In genomic region chr4:126839873-126840272, GRCm38 (mm10) we compare ENCODE assay signal across 8 mouse cellular contexts.
DNase-seq lines count a peak whose midpoint lies in the region; ATAC-seq and TF ChIP-seq lines count a peak whose summit lies in the region.

No protein-coding gene starts in this region.

- H3K4me2 ChIP-seq in lung, postnatal 0 days (replicated peaks; ENCODE audit: low read depth, low read length): no peak overlapping the region

- no peaks in the 10 kb centered on the region for H3K9me3 ChIP-seq in ES-E14 (ENCODE audit: control insufficient read depth, insufficient read depth, low read depth, low read length)
- no peaks in the 10 kb centered on the region for H3K9me3 ChIP-seq in lung, postnatal 0 days (ENCODE audit: low read length)

- peak; percentile 93 for TF ChIP-seq CTCF in lung, postnatal 0 days (IDR thresholded peaks at IDR 0.05)

- intact Hi-C loops in heart, postnatal 25 days (cut with DNase I): loop anchor here (2.0 kb wide), 3 partner anchors 93 to 285 kb away; no protein-coding TSS in a partner anchor

- in situ Hi-C loops in ES-E14 (cut with MboI; ENCODE audit: low sequenced_read_pairs in 2 of 2, unreplicated experiment in 2 of 2): no loop called here

- peak; percentile 73 for DNase-seq in ES-E14 (ENCODE audit: low read depth, low spot score)
- peak; percentile 90 for DNase-seq in brain, adult 2 months (ENCODE audit: low read depth, low spot score)
- peak; percentile 49 for DNase-seq in heart, postnatal 25 days (ENCODE audit: low spot score)
- DNase-seq in layer of hippocampus, adult 9-10 months (ENCODE audit: low spot score): peak; percentile 94
- DNase-seq in lung, postnatal 0 days (ENCODE audit: low spot score): peak; percentile 78
- peak; percentile 59 for DNase-seq in retina, adult 2 months (ENCODE audit: low read depth, low spot score)
- peak; percentile 29 to 77 for DNase-seq in thymus, postnatal 10 days (ENCODE audit: low spot score in 2 of 2)

- ATAC-seq in erythroblast, adult 5-6 weeks (replicated peaks; ENCODE audit: low FRiP score, poor library complexity, severe bottlenecking): peak; percentile 86
- ATAC-seq in lung, postnatal 0 days: peak; percentile 35; the same call in 1 of the 2 replicates

- no peak overlapping the region for H3K4me3 ChIP-seq in ES-E14 (ENCODE audit: insufficient read depth in 1 of 2, low read depth in 1 of 2, low read length in 2 of 2, poor library complexity in 1 of 2, severe bottlenecking in 1 of 2)
- no peak overlapping the region for H3K4me3 ChIP-seq in lung, postnatal 0 days (ENCODE audit: low read depth, low read length)

- no peak overlapping the region for H3K27ac ChIP-seq in ES-E14 (ENCODE audit: insufficient read depth, low read depth, low read length, poor library complexity, severe bottlenecking)
- H3K27ac ChIP-seq in lung, postnatal 0 days (ENCODE audit: low read length): no peak overlapping the region

- H3K27me3 ChIP-seq in lung, postnatal 0 days (replicated peaks; ENCODE audit: insufficient read depth, low read length): no peaks in the 10 kb centered on the region

- no peaks in the 10 kb centered on the region for H3K36me3 ChIP-seq in ES-E14 (ENCODE audit: control insufficient read depth, insufficient read depth, low read length, poor library complexity, severe bottlenecking)
- H3K36me3 ChIP-seq in lung, postnatal 0 days (ENCODE audit: insufficient read depth, low read length): peaks cover 18% of the 10 kb centered on the region

- 19% methylated on average over 7 of the region's 7 CpGs for WGBS in lung, postnatal 0 days

- no peak for TF ChIP-seq EP300 in lung, postnatal 0 days (IDR thresholded peaks at IDR 0.05)

- peaks cover 2 to 20% of the 10 kb centered on the region in 2 experiments; a peak in 2 of 4 replicates for H3K4me1 ChIP-seq in ES-E14 (ENCODE audit: control insufficient read depth in 2 of 2, insufficient read depth in 2 of 2, low read length in 2 of 2, poor library complexity in 1 of 2)
- H3K4me1 ChIP-seq in lung, postnatal 0 days (ENCODE audit: insufficient read depth, low read depth, low read length): no peaks in the 10 kb centered on the region

- H3K9ac ChIP-seq in ES-E14 (ENCODE audit: insufficient read depth, low read depth, low read length, poor library complexity, severe bottlenecking): no peak overlapping the region
- H3K9ac ChIP-seq in lung, postnatal 0 days (replicated peaks; ENCODE audit: low read depth): no peak overlapping the region

TF ChIP-seq in ES-E14, 5 proteins besides CTCF, POLR2A, EP300 and RAD21:
- TF ChIP-seq CHD2 (IDR thresholded peaks at IDR 0.05; ENCODE audit: low read depth, low read length): no peak
- TF ChIP-seq MAFK (IDR thresholded peaks at IDR 0.05; ENCODE audit: insufficient read depth, low read depth, low read length): no peak
- 0 out of 2 replicates have a peak, but pooled peaks have one; percentile 32 for TF ChIP-seq HCFC1 (IDR thresholded peaks at IDR 0.05; ENCODE audit: borderline replicate concordance, insufficient read depth, low read length)
- peak; percentile 64; the same call in 1 of the 2 replicates for TF ChIP-seq ZC3H11A (IDR thresholded peaks at IDR 0.05; ENCODE audit: borderline replicate concordance, low read depth, low read length)
- no peak for TF ChIP-seq ZNF384 (IDR thresholded peaks at IDR 0.05; ENCODE audit: low read depth, low read length)
